Mouse (Mus musculus): ENCODE measurements around the gene Zswim9.

DNA sequence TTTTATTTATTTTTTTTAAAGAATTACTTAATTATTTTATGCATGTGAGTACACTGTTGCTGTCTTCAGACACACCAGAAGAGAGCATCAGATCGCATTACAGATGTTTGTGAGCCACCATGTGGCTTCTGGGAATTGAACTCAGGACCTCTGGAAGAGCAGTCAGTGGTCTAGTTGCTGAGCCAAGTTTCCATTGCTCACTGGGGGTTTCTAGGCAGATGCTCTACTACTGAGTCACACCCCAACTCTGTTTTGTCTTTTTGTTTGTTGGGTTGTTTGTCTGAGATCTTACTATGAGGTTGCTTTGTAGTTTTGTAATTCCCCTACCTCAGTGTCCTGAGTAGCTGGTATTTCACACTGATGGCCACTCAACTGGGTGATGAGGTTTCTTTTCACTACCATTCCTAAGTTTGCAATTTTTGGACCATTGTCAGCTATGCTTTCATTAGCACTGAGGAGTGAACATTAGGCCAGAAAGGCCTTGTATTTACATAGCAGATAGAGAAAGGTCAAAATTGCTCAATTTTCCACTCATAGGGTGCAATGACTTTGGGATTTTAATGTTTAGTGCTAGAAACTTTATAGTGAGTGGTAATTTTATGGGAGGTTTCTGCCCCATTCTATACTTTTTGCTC is 11.6 kb upstream of the Zswim9 start:
- TF ChIP-seq CTCF (IDR thresholded peaks at IDR 0.05; ENCODE audit: low read depth, low read length) (no peak), POLR2A (IDR thresholded peaks at IDR 0.05; ENCODE audit: insufficient read depth, low read length) (no peak), EP300 (IDR thresholded peaks at IDR 0.05; ENCODE audit: insufficient read depth, low read depth, low read length) (no peak)

Measured in ES-Bruce4 (cell line).